Mouse (Mus musculus) lung, postnatal 0 days (tissue): Measurements from ENCODE around the gene Ramp1.

Experiments used
- CTCF ChIP-seq: IDR thresholded peaks from 2 replicates; pipeline ENCODE4 v1.5.1; 2016; ENCODE audit warnings: antibody characterized with exemption, mild to moderate bottlenecking
- EP300 ChIP-seq: IDR thresholded peaks from 2 replicates; pipeline ENCODE4 v1.6.1; 2016; ENCODE audit warnings: antibody characterized with exemption, mild to moderate bottlenecking, control low read depth

DNA sequence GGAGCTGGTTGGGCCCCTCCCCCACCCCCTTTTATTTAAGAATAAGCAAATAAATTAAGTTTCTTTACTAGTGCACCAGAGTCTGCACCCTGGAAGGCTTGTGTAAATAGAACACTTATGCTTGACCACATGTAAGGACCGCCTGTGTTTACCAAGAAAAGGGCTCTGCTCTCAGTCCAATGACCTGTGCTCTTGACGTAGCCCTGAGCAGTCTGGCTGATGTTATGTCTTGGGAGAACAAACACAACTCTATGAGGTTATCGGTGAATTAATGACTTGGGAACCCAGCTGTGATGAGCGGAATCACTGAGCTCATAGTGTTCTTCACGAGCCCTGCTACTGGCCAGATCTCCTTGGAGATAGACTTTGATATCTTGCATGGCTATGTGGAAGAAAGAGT is 1.6 kb downstream of the Ramp1 start:
- TF ChIP-seq CTCF (no peak), EP300 (peak; percentile 63; the same call in 1 of the 2 replicates)
